Mouse (Mus musculus) kidney, adult 2 months (tissue): ENCODE measurements around the gene Card14. TPM values are rescaled to one million over a fixed set of nuclear protein-coding genes. Genes with fewer than 3 reads are reported as not detected.

Source experiments
- DNase-seq: peaks from one replicate; pipeline ENCODE4 v3.0.0; 2021
- H3K27ac ChIP-seq: fragments of 200-500 bp; 2 replicates; pipeline ENCODE4 v1.5.1; 2012; ENCODE audit warnings: low read depth, low read length, control low read depth, inconsistent platforms; ENCODE audit not compliant: insufficient read depth
- H3K27me3 ChIP-seq: fragments of 200-500 bp; replicated peaks from 2 replicates; pipeline ENCODE4 v1.6.1; 2012; ENCODE audit warnings: mild to moderate bottlenecking, moderate library complexity, low read length, inconsistent platforms; ENCODE audit not compliant: control insufficient read depth, insufficient read depth
- H3K36me3 ChIP-seq: fragments of 200-500 bp; 2 replicates; pipeline ENCODE4 v1.6.1; 2012; ENCODE audit warnings: mild to moderate bottlenecking, moderate library complexity, low read length, inconsistent platforms; ENCODE audit not compliant: control insufficient read depth, insufficient read depth
- H3K4me1 ChIP-seq: fragments of 200-500 bp; 2 replicates; pipeline ENCODE4 v1.6.1; 2011; ENCODE audit warnings: low read length; ENCODE audit not compliant: control insufficient read depth, insufficient read depth
- H3K4me3 ChIP-seq: fragments of 200-500 bp; 2 replicates; pipeline ENCODE4 v1.5.1; 2011; ENCODE audit warnings: mild to moderate bottlenecking, low read depth, low read length, control low read depth; ENCODE audit not compliant: insufficient read depth
- CTCF ChIP-seq: fragments of 200-500 bp; conservative IDR thresholded peaks from 2 replicates; pipeline ENCODE4 v1.5.1; 2011; ENCODE audit warnings: low read depth, mild to moderate bottlenecking, control low read depth, low read length, moderate library complexity, mixed read lengths; ENCODE audit not compliant: insufficient read depth, insufficient read length
- POLR2A ChIP-seq: fragments of 200-500 bp; IDR thresholded peaks from one replicate; pipeline ENCODE4 v1.6.1; 2011; ENCODE audit warnings: low read depth, low read length, control low read depth
- WGBS: fragments of 180-500 bp; shearing (Covaris S2); methylation state at CpG from one replicate; pipeline ENCODE4 v1.1.7; 2018; 5-methylcytosine and 5-hydroxymethylcytosine counted together
- polyA plus RNA-seq: library from polyadenylated mRNA; depleted of rRNA; stranded (reverse); fragments of >200 nt; gene quantifications from 2 replicates; pipeline ENCODE4 v1.2.3, GENCODE M21; 2012; rRNA removed

Gene Card14
- polyA plus RNA-seq, 1 experiment = 3.7 TPM

DNA sequence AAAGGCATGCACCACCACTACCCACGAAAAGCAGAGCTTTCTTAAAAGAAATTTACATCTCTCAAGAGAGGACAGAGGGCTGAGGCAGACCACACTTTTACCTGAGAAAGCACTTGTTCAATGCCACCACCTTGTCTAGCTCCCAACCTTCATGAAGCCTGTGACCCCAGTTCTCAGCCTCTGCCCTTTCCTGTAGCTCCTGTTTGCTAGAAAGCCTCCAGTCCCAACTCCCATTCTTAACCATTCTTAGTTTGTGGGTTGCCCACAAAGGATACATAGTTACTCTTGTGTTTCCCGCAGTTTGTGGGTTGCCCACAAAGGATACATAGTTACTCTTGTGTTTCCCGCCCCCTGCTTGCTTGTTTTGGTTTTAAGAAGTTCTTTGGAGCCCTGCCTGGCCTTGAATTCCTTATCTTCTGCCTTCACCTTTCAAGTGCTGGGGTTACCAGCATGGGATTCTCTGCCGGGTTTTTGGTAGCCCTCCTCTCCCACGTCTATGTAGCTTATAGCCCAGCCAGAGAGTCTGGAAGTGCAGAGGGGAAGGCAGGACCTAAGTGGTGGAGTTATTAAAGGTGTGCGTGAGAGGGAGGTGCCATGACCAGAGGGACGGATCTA lies 83.9 kb downstream of the Card14 start:
- WGBS = 57% methylated on average over 7 of the region's 7 CpGs
- Histone ChIP-seq H3K27me3 (no peaks in the 10 kb centered on the region), H3K27ac (peak overlapping the region; percentile 77; the same call in 1 of the 2 replicates), H3K4me3 (peak overlapping the region; percentile 20; the same call in 1 of the 2 replicates), H3K4me1 (peaks cover 12% of the 10 kb centered on the region), H3K36me3 (no peaks in the 10 kb centered on the region)
- DNase-seq = no peak
- TF ChIP-seq POLR2A (no peak), CTCF (no peak)

DNA sequence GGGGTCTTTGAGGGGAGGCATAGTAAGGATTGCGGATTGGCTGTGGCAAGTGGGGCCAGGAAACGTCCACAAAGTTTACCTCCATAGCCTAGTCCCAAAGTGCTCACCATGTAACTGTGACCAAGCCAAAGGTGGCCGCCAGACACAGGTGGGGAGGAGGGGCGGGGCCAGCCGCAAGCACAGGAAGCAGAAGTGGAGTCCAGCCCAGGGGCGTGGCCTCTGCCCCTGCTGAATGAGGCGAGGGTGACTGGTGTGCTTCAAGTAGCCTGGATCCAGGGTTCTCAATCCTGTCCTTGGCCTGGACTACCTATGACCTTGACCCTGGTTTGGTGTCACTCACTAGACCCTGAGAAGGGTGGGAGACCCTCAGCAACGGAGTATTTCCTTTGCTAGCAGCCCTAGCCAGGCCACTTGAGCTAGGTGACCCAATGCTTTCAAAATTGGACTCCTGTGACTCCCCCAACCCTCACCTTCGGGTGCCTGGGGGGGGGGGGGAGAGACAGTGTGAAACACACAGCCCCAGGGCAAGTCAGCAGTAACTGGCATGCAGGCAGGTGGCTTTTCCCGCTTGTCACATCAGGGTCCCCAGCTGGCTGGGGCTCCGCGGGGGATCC lies 84.5 kb downstream of the Card14 start:
- no peaks in the 10 kb centered on the region for H3K27me3 ChIP-seq
- DNase-seq = peak; percentile 90
- 15% methylated on average over 12 of the region's 12 CpGs for WGBS
- H3K4me3 ChIP-seq = peak overlapping the region; percentile 25
- TF ChIP-seq POLR2A (no peak), CTCF (no peak)
- peak overlapping the region; percentile 77 for H3K27ac ChIP-seq
- H3K4me1 ChIP-seq = peaks cover 12% of the 10 kb centered on the region
- H3K36me3 ChIP-seq = no peaks in the 10 kb centered on the region

DNA sequence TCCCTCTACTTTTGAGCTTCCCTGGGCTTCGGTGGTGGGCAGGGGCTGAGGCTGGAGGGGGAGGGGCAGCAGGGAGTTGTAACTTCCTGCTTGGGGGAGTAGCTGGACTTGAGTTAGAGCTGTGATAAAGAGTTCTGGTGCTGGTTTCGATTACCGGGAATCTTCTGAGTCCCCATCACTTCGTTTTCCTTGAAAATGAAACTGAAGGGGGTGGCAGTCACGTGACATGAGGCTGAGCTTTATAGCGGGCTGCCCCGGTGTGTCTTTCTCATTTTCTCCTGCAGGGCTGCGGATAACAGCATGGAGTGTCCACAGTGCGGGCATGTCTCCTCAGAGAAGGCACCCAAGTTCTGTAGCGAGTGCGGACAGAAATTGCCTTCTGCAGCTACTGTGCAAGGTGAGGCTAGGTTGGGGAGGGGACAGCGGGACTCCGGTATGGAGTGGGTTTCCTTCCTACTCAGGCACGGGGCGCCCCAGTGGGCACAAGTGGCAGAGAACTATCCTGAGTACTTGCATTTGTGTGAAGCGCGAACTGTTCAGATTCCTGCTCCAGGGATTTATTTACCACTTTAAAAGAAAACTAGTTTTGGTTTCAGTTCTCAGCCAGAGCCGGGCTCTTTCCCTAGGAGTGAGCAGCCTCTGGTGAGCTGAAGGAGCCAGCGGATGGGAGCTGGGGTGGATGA lies 85.4 kb downstream of the Card14 start, which contains the start of gene Rnf213:
Gene Rnf213 (plus strand): TSS at position 301 of the 683 bp plus-strand sequence.
- TF ChIP-seq POLR2A (no peak), CTCF (peak; percentile 26; the same call in 1 of the 2 replicates)

DNA sequence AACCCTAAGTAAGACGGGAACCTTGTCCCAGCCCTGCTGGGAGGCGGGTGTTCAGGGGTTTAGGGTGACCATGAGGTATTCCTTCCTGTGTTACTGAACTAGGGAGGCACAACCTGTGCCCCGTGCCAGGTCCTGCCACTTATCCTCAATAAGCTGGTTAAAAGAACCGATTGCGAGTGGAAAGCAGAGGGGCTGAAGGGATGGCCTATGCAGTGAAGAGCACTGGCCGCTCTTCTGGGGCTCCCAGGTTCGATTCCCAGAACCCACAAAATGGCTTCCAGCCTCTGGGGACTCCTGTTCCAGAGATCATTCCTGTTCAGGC lies 85.9 kb downstream of the Card14 start:
- TF ChIP-seq POLR2A (no peak), CTCF (no peak)
- H3K4me1 ChIP-seq = peaks cover 12% of the 10 kb centered on the region
- H3K36me3 ChIP-seq = no peaks in the 10 kb centered on the region
- peak overlapping the region; percentile 86 for H3K4me3 ChIP-seq
- peak overlapping the region; percentile 81 for H3K27ac ChIP-seq
- no peak for DNase-seq
- no peaks in the 10 kb centered on the region for H3K27me3 ChIP-seq
- 15% methylated on average over 7 of the region's 7 CpGs for whole genome bisulfite sequencing

More for the DNA sequence above, 85.4 kb downstream of the Card14 start, which contains the start of gene Rnf213:
- no peaks in the 10 kb centered on the region for H3K27me3 ChIP-seq
- peak within 1 kb of the TSS; percentile 81 for H3K27ac ChIP-seq
- H3K4me1 ChIP-seq = peaks cover 12% of the 10 kb centered on the region
- H3K36me3 ChIP-seq = no peaks in the 10 kb centered on the region
- under 1% methylated on average over 19 of the region's 19 CpGs for WGBS
- H3K4me3 ChIP-seq = peak within 1 kb of the TSS; percentile 86
- DNase-seq = peak; percentile 83

DNA sequence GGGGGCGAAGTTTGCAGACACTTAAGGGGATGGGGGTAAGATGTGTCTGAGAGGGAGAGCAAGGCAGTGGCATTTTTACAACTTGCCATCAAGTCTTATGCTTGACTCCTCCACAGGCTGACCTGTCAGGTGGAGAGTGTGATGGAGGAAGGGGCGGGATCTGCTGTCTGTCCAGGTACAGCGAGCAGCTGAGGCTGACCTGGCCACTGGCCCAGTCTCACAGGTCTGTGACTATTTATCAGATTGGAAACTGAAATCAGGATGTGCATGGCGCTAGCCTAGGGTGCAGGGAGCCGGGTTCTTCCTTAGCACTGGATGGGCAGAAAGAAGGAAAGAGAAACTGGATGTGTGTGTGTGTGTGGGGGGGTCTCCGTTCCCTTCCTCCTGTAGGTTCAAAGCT lies 86.6 kb downstream of the Card14 start:
- DNase-seq = no peak
- peak overlapping the region; percentile 86 for H3K4me3 ChIP-seq
- no peaks in the 10 kb centered on the region for H3K27me3 ChIP-seq
- peaks cover 12% of the 10 kb centered on the region for H3K4me1 ChIP-seq
- 33% methylated on average over 6 of the region's 6 CpGs for WGBS
- TF ChIP-seq POLR2A (no peak), CTCF (no peak)
- no peak overlapping the region for H3K27ac ChIP-seq
- no peaks in the 10 kb centered on the region for H3K36me3 ChIP-seq

Other genes starting within 250 kb of the Card14 start
- 9.3 and 10.6 TPM in 2 replicates for gene Cbx4, start 221.5 kb upstream of the Card14 start, polyA plus RNA-seq
- 25.2 and 31.5 TPM in 2 replicates for gene Tbc1d16, start 79.3 kb upstream of the Card14 start, polyA plus RNA-seq
- gene Ccdc40, start 79.2 kb upstream of the Card14 start, polyA plus RNA-seq = 0.27 and 0.30 TPM in 2 replicates
- 152 and 171 TPM in 2 replicates for gene Gaa, start 39.9 kb upstream of the Card14 start, polyA plus RNA-seq
- gene Eif4a3, start 7.7 kb upstream of the Card14 start, polyA plus RNA-seq = 88.4 and 94.2 TPM in 2 replicates
- 24.8 and 28.8 TPM in 2 replicates for gene Sgsh, start 47.8 kb downstream of the Card14 start, polyA plus RNA-seq
- gene Slc26a11, start 47.8 kb downstream of the Card14 start, polyA plus RNA-seq = 13.0 and 27.9 TPM in 2 replicates
- 15.0 and 18.5 TPM in 2 replicates for gene Rnf213, start 85.3 kb downstream of the Card14 start, polyA plus RNA-seq
- 14.1 TPM in 2 replicates for gene Endov, start 183.6 kb downstream of the Card14 start, polyA plus RNA-seq
- 0.08 and 0.10 TPM in 2 replicates for gene Nptx1, start 240.0 kb downstream of the Card14 start, polyA plus RNA-seq